Mouse (Mus musculus): ENCODE data around the gene Pitpnc1. TPM values are rescaled to one million over a fixed set of nuclear protein-coding genes. Genes with fewer than 3 reads are reported as not detected.

Gene Pitpnc1
- polyA plus RNA-seq, 1 experiment from 2014 or later, result 9.1 TPM

DNA sequence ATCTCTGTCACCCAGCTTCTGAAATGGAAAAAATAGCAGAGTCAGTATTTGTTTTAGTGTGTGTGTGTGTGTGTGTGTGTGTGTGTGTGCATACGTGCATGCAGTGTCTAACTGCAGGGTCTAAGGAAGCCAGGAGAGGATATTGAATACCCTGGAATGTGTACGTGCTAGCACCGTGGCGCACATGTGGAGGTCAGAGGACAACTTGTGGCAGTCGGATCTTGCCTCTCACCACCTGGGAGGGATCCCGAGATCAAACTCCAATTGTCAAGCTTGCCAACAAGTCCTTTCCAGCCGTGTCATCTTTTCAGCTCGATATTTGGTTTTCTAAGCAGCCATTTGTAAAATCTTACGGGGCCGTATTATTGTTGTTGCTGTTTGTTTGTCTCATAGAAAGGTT is 70.5 kb downstream of the Pitpnc1 start:
- ATAC-seq (no peak), DNase-seq (no peak)
- no peaks in the 10 kb centered on the region for H3K36me3 ChIP-seq (replicated peaks; ENCODE audit: insufficient read depth, low read length)
- 75% methylated on average over 10 of the region's 10 CpGs for WGBS (ENCODE audit: insufficient replicate concordance)
- no peaks in the 10 kb centered on the region for H3K27me3 ChIP-seq (ENCODE audit: insufficient read depth, low read length)
- H3K27ac ChIP-seq (ENCODE audit: low read depth), result peak overlapping the region; percentile 53; the same call in 1 of the 2 replicates
- H3K9me3 ChIP-seq (ENCODE audit: low read length), result no peaks in the 10 kb centered on the region
- H3K4me1 ChIP-seq (ENCODE audit: insufficient read depth), result peaks cover 56% of the 10 kb centered on the region
- H3K4me3 ChIP-seq (ENCODE audit: low read depth, low read length), result no peak overlapping the region
- H3K9ac ChIP-seq (replicated peaks), result no peak overlapping the region
- TF ChIP-seq EP300 (IDR thresholded peaks at IDR 0.05; ENCODE audit: low read depth), result no peak
- TF ChIP-seq CTCF (IDR thresholded peaks at IDR 0.05; ENCODE audit: low read depth), result no peak
- no peak overlapping the region for H3K4me2 ChIP-seq (ENCODE audit: low read depth, low read length)

DNA sequence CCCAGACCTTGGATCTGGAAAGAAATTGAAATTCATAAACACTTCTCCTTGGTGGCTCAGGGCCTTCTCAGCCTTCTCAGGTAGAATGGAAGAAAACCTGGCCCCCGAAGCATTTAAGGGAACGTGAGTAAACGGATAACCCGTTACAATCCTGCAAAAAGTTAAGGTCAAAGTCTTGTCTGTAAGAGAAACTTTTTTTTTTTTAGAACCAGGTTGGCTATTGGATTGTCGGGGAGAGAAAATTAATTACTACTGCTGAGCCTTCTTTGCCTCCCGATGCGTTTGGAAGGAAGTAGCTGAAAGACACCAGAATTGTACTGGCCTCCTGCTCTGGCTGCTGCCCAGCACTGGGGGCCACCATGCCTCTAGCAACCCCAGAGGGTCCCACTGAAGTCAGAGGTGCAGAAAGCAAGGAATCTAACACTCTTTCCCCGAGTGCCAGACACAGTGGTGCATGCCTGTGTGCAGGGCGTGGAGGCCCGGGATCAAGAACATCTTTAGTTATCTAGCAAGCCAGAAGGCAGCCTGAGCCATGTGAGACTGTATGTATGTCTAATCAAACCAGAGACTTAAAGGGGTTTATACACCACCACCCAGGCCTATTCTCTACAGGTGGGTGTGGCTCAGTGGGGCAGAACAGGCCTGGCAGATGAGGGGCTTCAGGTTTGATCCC is 73.0 kb downstream of the Pitpnc1 start:
- 44% methylated on average over 10 of the region's 10 CpGs for WGBS (ENCODE audit: insufficient replicate concordance)
- Histone ChIP-seq H3K4me3 (ENCODE audit: low read depth, low read length) (no peak overlapping the region), H3K9ac (replicated peaks) (0 out of 2 replicates have a peak overlapping the region, but pooled peaks have one; percentile 3)

DNA sequence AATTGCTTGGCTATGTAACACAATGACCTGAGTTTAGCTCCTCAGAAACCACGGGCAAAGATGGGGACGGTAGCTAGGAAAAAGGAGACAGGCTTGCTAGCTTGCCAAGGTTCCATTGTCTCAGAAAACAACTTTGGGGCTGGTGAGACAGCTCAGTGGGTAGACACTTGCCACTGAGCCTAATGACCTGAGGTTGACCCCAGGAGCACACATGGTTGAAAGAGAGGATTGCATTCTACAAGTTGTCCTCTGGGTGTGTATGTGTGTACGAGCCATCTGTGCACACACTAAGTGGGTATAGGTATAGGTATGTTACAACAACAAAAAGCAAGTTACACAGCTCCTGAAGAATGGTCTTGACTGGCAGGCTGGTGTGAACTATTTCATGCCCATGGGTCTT is 76.3 kb downstream of the Pitpnc1 start:
- Histone ChIP-seq H3K4me1 (ENCODE audit: insufficient read depth) (peaks cover 40% of the 10 kb centered on the region), H3K4me2 (ENCODE audit: low read depth, low read length) (no peak overlapping the region), H3K9me3 (ENCODE audit: low read length) (no peaks in the 10 kb centered on the region), H3K27ac (ENCODE audit: low read depth) (no peak overlapping the region), H3K4me3 (ENCODE audit: low read depth, low read length) (no peak overlapping the region), H3K36me3 (replicated peaks; ENCODE audit: insufficient read depth, low read length) (no peaks in the 10 kb centered on the region), H3K27me3 (ENCODE audit: insufficient read depth, low read length) (no peaks in the 10 kb centered on the region), H3K9ac (replicated peaks) (no peak overlapping the region)
- no peak for TF ChIP-seq CTCF (IDR thresholded peaks at IDR 0.05; ENCODE audit: low read depth)
- TF ChIP-seq EP300 (IDR thresholded peaks at IDR 0.05; ENCODE audit: low read depth), result no peak
- 73% methylated on average over 3 of the region's 3 CpGs for WGBS (ENCODE audit: insufficient replicate concordance)
- ATAC-seq (no peak), DNase-seq (no peak)

More for the DNA sequence above, 73.0 kb downstream of the Pitpnc1 start:
- peaks cover 51% of the 10 kb centered on the region for H3K4me1 ChIP-seq (ENCODE audit: insufficient read depth)
- peak; percentile 65 for DNase-seq
- TF ChIP-seq CTCF (IDR thresholded peaks at IDR 0.05; ENCODE audit: low read depth), result no peak
- TF ChIP-seq EP300 (IDR thresholded peaks at IDR 0.05; ENCODE audit: low read depth), result peak; percentile 91
- no peaks in the 10 kb centered on the region for H3K27me3 ChIP-seq (ENCODE audit: insufficient read depth, low read length)
- peak; percentile 98 for ATAC-seq
- H3K36me3 ChIP-seq (replicated peaks; ENCODE audit: insufficient read depth, low read length), result no peaks in the 10 kb centered on the region
- H3K4me2 ChIP-seq (ENCODE audit: low read depth, low read length), result peak overlapping the region; percentile 54
- no peaks in the 10 kb centered on the region for H3K9me3 ChIP-seq (ENCODE audit: low read length)
- peak overlapping the region; percentile 60 for H3K27ac ChIP-seq (ENCODE audit: low read depth)

DNA sequence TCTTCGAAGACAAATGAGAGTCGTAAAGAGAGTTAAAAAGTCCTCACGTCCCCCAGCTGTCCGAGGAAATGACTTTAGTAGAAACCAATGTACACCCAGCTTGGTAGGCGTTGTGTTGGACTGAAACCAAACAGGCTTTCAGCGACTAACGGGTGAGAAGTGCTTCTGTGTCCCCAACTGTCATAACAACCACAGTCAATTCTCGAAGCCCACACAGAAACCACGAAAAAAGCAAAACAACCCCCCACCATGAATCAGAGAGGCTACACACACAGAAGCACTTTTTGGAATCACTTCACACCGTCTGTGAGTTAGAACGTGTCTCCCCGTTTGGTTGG is 76.7 kb downstream of the Pitpnc1 start:
- no peak for DNase-seq
- Histone ChIP-seq H3K4me1 (ENCODE audit: insufficient read depth) (peaks cover 38% of the 10 kb centered on the region), H3K36me3 (replicated peaks; ENCODE audit: insufficient read depth, low read length) (no peaks in the 10 kb centered on the region), H3K9ac (replicated peaks) (no peak overlapping the region), H3K4me2 (ENCODE audit: low read depth, low read length) (no peak overlapping the region), H3K4me3 (ENCODE audit: low read depth, low read length) (no peak overlapping the region), H3K9me3 (ENCODE audit: low read length) (no peaks in the 10 kb centered on the region), H3K27ac (ENCODE audit: low read depth) (no peak overlapping the region), H3K27me3 (ENCODE audit: insufficient read depth, low read length) (no peaks in the 10 kb centered on the region)
- WGBS (ENCODE audit: insufficient replicate concordance), result 50% methylated on average over 12 of the region's 12 CpGs
- no peak for TF ChIP-seq CTCF (IDR thresholded peaks at IDR 0.05; ENCODE audit: low read depth)
- no peak for TF ChIP-seq EP300 (IDR thresholded peaks at IDR 0.05; ENCODE audit: low read depth)
- ATAC-seq, result no peak

DNA sequence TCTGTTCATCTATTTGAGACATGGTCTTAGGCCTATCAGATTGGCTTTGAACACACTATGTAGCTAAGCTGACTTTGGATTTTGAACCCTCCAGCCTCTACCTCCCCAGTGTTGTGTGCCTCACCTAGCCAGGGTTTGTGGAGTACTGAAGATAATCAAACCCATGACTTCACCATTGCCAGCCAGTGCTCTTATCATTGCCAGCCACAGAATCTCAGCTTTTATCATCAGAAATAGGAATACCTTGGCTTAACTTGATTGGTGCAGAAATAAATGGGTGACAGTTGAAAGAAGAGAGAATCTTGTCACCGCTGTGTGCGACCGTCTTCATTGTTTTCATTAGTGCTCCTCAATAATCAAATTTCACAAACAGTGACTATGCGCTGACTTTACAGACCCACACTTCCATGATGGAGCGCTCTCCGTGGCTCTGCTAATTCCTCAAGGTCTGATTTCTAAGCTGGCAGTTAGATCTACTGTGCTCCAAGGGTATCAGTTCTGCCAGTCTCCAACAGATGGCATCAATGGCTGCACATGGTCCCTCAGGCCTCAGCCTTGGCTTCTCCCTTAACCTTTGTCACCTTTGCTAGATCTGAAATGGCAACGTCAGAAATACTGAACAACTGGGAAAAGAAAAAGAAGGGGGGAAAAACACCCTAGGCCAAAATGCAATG is 77.2 kb downstream of the Pitpnc1 start:
- no peaks in the 10 kb centered on the region for H3K27me3 ChIP-seq (ENCODE audit: insufficient read depth, low read length)
- WGBS (ENCODE audit: insufficient replicate concordance), result 69% methylated on average over 7 of the region's 7 CpGs
- no peak overlapping the region for H3K27ac ChIP-seq (ENCODE audit: low read depth)
- H3K4me3 ChIP-seq (ENCODE audit: low read depth, low read length), result no peak overlapping the region
- ATAC-seq (no peak), DNase-seq (no peak)
- H3K9ac ChIP-seq (replicated peaks), result no peak overlapping the region
- H3K4me2 ChIP-seq (ENCODE audit: low read depth, low read length), result no peak overlapping the region
- TF ChIP-seq CTCF (IDR thresholded peaks at IDR 0.05; ENCODE audit: low read depth) (peak; percentile 64), EP300 (IDR thresholded peaks at IDR 0.05; ENCODE audit: low read depth) (peak; percentile 75)
- H3K36me3 ChIP-seq (replicated peaks; ENCODE audit: insufficient read depth, low read length), result no peaks in the 10 kb centered on the region
- H3K4me1 ChIP-seq (ENCODE audit: insufficient read depth), result peaks cover 35% of the 10 kb centered on the region
- H3K9me3 ChIP-seq (ENCODE audit: low read length), result no peaks in the 10 kb centered on the region

DNA sequence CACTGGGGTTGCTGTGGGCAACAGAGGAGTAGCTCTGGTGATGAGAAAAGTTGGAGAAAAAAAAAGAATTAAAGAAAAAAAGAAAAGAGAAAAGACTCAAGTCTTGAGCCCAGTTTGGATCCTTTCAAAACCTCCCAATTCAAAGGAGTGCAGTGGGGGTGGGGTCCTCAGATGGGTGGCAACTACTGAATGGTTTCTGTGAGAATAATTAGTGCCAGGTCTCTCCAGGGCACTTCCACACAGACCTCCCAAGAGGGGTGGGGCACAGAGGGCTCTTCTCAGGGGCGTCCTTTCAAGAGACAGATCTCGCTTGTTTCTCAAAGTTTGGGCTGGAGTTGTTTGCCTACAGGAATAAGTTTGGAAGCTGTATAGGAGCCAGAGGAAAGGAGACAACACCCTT is 80.0 kb downstream of the Pitpnc1 start:
- Histone ChIP-seq H3K36me3 (replicated peaks; ENCODE audit: insufficient read depth, low read length) (no peaks in the 10 kb centered on the region), H3K4me2 (ENCODE audit: low read depth, low read length) (no peak overlapping the region), H3K27me3 (ENCODE audit: insufficient read depth, low read length) (no peaks in the 10 kb centered on the region), H3K4me1 (ENCODE audit: insufficient read depth) (peaks cover 9% of the 10 kb centered on the region), H3K9me3 (ENCODE audit: low read length) (no peaks in the 10 kb centered on the region), H3K27ac (ENCODE audit: low read depth) (no peak overlapping the region), H3K4me3 (ENCODE audit: low read depth, low read length) (no peak overlapping the region), H3K9ac (replicated peaks) (no peak overlapping the region)
- TF ChIP-seq CTCF (IDR thresholded peaks at IDR 0.05; ENCODE audit: low read depth), result no peak
- TF ChIP-seq EP300 (IDR thresholded peaks at IDR 0.05; ENCODE audit: low read depth), result no peak
- 94% methylated on average over 2 of the region's 2 CpGs for WGBS (ENCODE audit: insufficient replicate concordance)
- no peak for DNase-seq
- no peak for ATAC-seq
